In genomic region chr1:19951050-19951679, GRCm38 (mm10) we compare ENCODE assay signal across 12 mouse cellular contexts.
DNase-seq lines count a peak whose midpoint lies in the region; ATAC-seq lines count a peak whose summit lies in the region.
"Had no signal": no experiment of that assay in that cellular context is flagged by ENCODE, and none has a peak within 500 bp of the region (broad histone marks: within the 10 kb centered on the region; RNA-seq: fewer than 3 reads in every experiment).

No protein-coding gene starts in this region.

- peak; percentile 25 for DNase-seq in retina, embryonic 14.5 days (ENCODE audit: low spot score)
- no peak for DNase-seq in retina, postnatal 1 day
- no peak for DNase-seq in ovary, postnatal 10 days (ENCODE audit: low spot score)
- DNase-seq: adrenal gland, postnatal 14 days; heart, postnatal 36 days; kidney, postnatal 36 days; right cerebral cortex, postnatal 4 days had no signal

- H3K9me3 ChIP-seq in embryonic facial prominence, embryonic 15.5 days (replicated peaks) = no peaks in the 10 kb centered on the region
- H3K9me3 ChIP-seq in midbrain, embryonic 12.5 days = no peaks in the 10 kb centered on the region
- H3K9me3 ChIP-seq: limb, embryonic 15.5 days had no signal

- no peaks in the 10 kb centered on the region for H3K36me3 ChIP-seq in embryonic facial prominence, embryonic 15.5 days
- no peaks in the 10 kb centered on the region for H3K36me3 ChIP-seq in midbrain, embryonic 12.5 days
- H3K36me3 ChIP-seq: limb, embryonic 15.5 days had no signal

- 0 out of 2 replicates have a peak overlapping the region, but pooled peaks have one; percentile 22 for H3K27ac ChIP-seq in embryonic facial prominence, embryonic 15.5 days (replicated peaks)
- H3K27ac ChIP-seq in midbrain, embryonic 12.5 days (replicated peaks) = no peak overlapping the region
- H3K27ac ChIP-seq: limb, embryonic 15.5 days had no signal

- WGBS in embryonic facial prominence, embryonic 15.5 days = 7% methylated on average over 7 of the region's 7 CpGs
- WGBS in midbrain, embryonic 12.5 days = 15% methylated on average over 7 of the region's 7 CpGs

- H3K27me3 ChIP-seq in embryonic facial prominence, embryonic 15.5 days = no peaks in the 10 kb centered on the region
- H3K27me3 ChIP-seq in midbrain, embryonic 12.5 days = peaks cover 12% of the 10 kb centered on the region
- H3K27me3 ChIP-seq: limb, embryonic 15.5 days had no signal

- no peak overlapping the region for H3K9ac ChIP-seq in embryonic facial prominence, embryonic 15.5 days
- no peak overlapping the region for H3K9ac ChIP-seq in midbrain, embryonic 12.5 days (replicated peaks)
- H3K9ac ChIP-seq: limb, embryonic 15.5 days had no signal

- H3K4me2 ChIP-seq in embryonic facial prominence, embryonic 15.5 days (replicated peaks) = peak overlapping the region; percentile 33
- peak overlapping the region; percentile 37 for H3K4me2 ChIP-seq in midbrain, embryonic 12.5 days (replicated peaks)
- H3K4me2 ChIP-seq: limb, embryonic 15.5 days had no signal

- peaks cover 10% of the 10 kb centered on the region; the same call in 1 of the 2 replicates for H3K4me1 ChIP-seq in embryonic facial prominence, embryonic 15.5 days
- no peaks in the 10 kb centered on the region; the same call in 1 of the 2 replicates for H3K4me1 ChIP-seq in midbrain, embryonic 12.5 days
- H3K4me1 ChIP-seq: limb, embryonic 15.5 days had no signal

- 0 out of 2 replicates have a peak overlapping the region, but pooled peaks have one; percentile 8 for H3K4me3 ChIP-seq in embryonic facial prominence, embryonic 15.5 days (replicated peaks)
- no peak overlapping the region for H3K4me3 ChIP-seq in midbrain, embryonic 12.5 days
- H3K4me3 ChIP-seq: limb, embryonic 15.5 days had no signal

- ATAC-seq in embryonic facial prominence, embryonic 15.5 days (ENCODE audit: insufficient number of reproducible peaks, low FRiP score, low TSS enrichment, low read depth) = no peak
- ATAC-seq in midbrain, embryonic 12.5 days (ENCODE audit: low FRiP score, low read depth) = peak; percentile 95
- ATAC-seq in monocyte, adult 5-6 weeks (replicated peaks; ENCODE audit: insufficient number of reproducible peaks, low FRiP score, low TSS enrichment, poor library complexity, severe bottlenecking) = no peak
- ATAC-seq in activated CD4-positive, CD25-positive, alpha-beta regulatory T cell, adult 4 months = no peak
